Mouse (Mus musculus) liver, embryonic 16.5 days (tissue): ENCODE data around the gene Zbtb4. TPM values are rescaled to one million over a fixed set of nuclear protein-coding genes. Genes with fewer than 3 reads are reported as not detected.

Experiments
- ATAC-seq: fragments of 200-750 bp; cut with Nextera tagmentation; 2 replicates; pipeline ENCODE4 v1.8.0; 2017; ENCODE audit warnings: low read depth, mild to moderate bottlenecking, moderate number of reproducible peaks, moderate library complexity
- H3K27ac ChIP-seq: fragments of 300-500 bp; sonication (generic); 2 replicates; pipeline ENCODE4 v1.5.1; 2014; ENCODE audit warnings: mild to moderate bottlenecking, low read length
- H3K27me3 ChIP-seq: fragments of 300-500 bp; sonication (generic); 2 replicates; pipeline ENCODE4 v1.6.1; 2014; ENCODE audit warnings: low read depth, low read length, mixed read lengths; ENCODE audit not compliant: control insufficient read depth, insufficient read depth
- H3K36me3 ChIP-seq: fragments of 300-500 bp; sonication (generic); 2 replicates; pipeline ENCODE4 v1.6.1; 2014; ENCODE audit warnings: mild to moderate bottlenecking; ENCODE audit not compliant: control insufficient read depth, insufficient read depth
- H3K4me1 ChIP-seq: fragments of 300-500 bp; sonication (generic); 2 replicates; pipeline ENCODE4 v1.6.1; 2014; ENCODE audit warnings: low read depth, low read length, mixed read lengths; ENCODE audit not compliant: control insufficient read depth
- H3K4me2 ChIP-seq: fragments of 300-500 bp; sonication (generic); 2 replicates; pipeline ENCODE4 v1.6.1; 2014; ENCODE audit warnings: low read depth, low read length, mixed read lengths
- H3K4me3 ChIP-seq: fragments of 300-500 bp; sonication (generic); 2 replicates; pipeline ENCODE4 v1.5.1; 2014; ENCODE audit warnings: low read depth, mild to moderate bottlenecking, low read length
- H3K9ac ChIP-seq: fragments of 300-500 bp; sonication (generic); 2 replicates; pipeline ENCODE4 v1.6.1; 2014; ENCODE audit warnings: low read depth, low read length
- H3K9me3 ChIP-seq: fragments of 300-500 bp; sonication (generic); replicated peaks from 2 replicates; pipeline ENCODE4 v1.6.1; 2016; ENCODE audit warnings: low read length; ENCODE audit not compliant: control insufficient read depth
- WGBS: fragments of 180-500 bp; shearing (Covaris S2); extraction: QIAGEN DNeasy Blood & Tissue Kit; methylation state at CpG from one replicate; pipeline ENCODE4 v1.1.7; 2014; ENCODE audit not compliant: insufficient replicate concordance; 5-methylcytosine and 5-hydroxymethylcytosine counted together
- polyA plus RNA-seq: library from polyadenylated mRNA; unstranded; fragments of >200 nt; fragmentation: Nextera tagmentation; extraction: Ambion mirVana; gene quantifications from 2 replicates; pipeline ENCODE4 v1.2.1, GENCODE M21; 2015

Zbtb4 gene
- polyA plus RNA-seq, 1 experiment from 2014 or later: 0.61 TPM

GRCm38 (mm10) chr11:69807641-69808040 lies 41.9 kb downstream of the Zbtb4 start:
- Histone ChIP-seq H3K36me3 (no peaks in the 10 kb centered on the region), H3K9ac (no peak overlapping the region), H3K4me1 (peaks cover 24% of the 10 kb centered on the region), H3K4me2 (no peak overlapping the region), H3K9me3 (no peaks in the 10 kb centered on the region), H3K4me3 (no peak overlapping the region), H3K27me3 (peaks cover 41% of the 10 kb centered on the region), H3K27ac (no peak overlapping the region)
- WGBS: 73% methylated on average over 2 of the region's 2 CpGs
- no peak for ATAC-seq

GRCm38 (mm10) chr11:69810280-69810679 lies 44.6 kb downstream of the Zbtb4 start:
- no peak overlapping the region for H3K9ac ChIP-seq
- H3K27me3 ChIP-seq: peaks cover 15% of the 10 kb centered on the region
- H3K27ac ChIP-seq: no peak overlapping the region
- no peak overlapping the region for H3K4me2 ChIP-seq
- no peak for ATAC-seq
- no peaks in the 10 kb centered on the region; the same call in 1 of the 2 replicates for H3K4me1 ChIP-seq
- H3K4me3 ChIP-seq: no peak overlapping the region
- H3K36me3 ChIP-seq: no peaks in the 10 kb centered on the region
- no peaks in the 10 kb centered on the region for H3K9me3 ChIP-seq

GRCm38 (mm10) chr11:69815155-69815554 lies 49.4 kb downstream of the Zbtb4 start, which contains the start of gene Gm39566:
Gene Gm39566 (minus strand): TSS chr11:69815298.
- H3K27me3 ChIP-seq: no peaks in the 10 kb centered on the region
- H3K4me2 ChIP-seq: no peak within 1 kb of the TSS
- H3K27ac ChIP-seq: no peak within 1 kb of the TSS
- WGBS: 53% methylated on average over 10 of the region's 10 CpGs
- H3K4me1 ChIP-seq: no peaks in the 10 kb centered on the region
- no peaks in the 10 kb centered on the region for H3K9me3 ChIP-seq
- ATAC-seq: no peak
- no peaks in the 10 kb centered on the region for H3K36me3 ChIP-seq
- no peak within 1 kb of the TSS for H3K9ac ChIP-seq
- H3K4me3 ChIP-seq: no peak within 1 kb of the TSS

- Histone ChIP-seq H3K36me3 (no peaks in the 10 kb centered on the region), H3K27ac (no peak overlapping the region), H3K4me1 (no peaks in the 10 kb centered on the region), H3K9ac (no peak overlapping the region), H3K9me3 (no peaks in the 10 kb centered on the region), H3K4me2 (no peak overlapping the region), H3K4me3 (no peak overlapping the region), H3K27me3 (no peaks in the 10 kb centered on the region)
- no peak for ATAC-seq
- WGBS: 80% methylated on average over 12 of the region's 12 CpGs
Observed at GRCm38 (mm10) chr11:69816520-69816919, 50.8 kb downstream of the Zbtb4 start.

GRCm38 (mm10) chr11:69818365-69818764 lies 52.7 kb downstream of the Zbtb4 start, which contains the start of gene Spem2:
Gene Spem2 (minus strand): TSS chr11:69818465.
- WGBS: 58% methylated on average over 2 of the region's 2 CpGs
- Histone ChIP-seq H3K9ac (no peak within 1 kb of the TSS), H3K4me2 (no peak within 1 kb of the TSS), H3K27me3 (no peaks in the 10 kb centered on the region), H3K27ac (no peak within 1 kb of the TSS), H3K36me3 (no peaks in the 10 kb centered on the region), H3K4me1 (no peaks in the 10 kb centered on the region), H3K9me3 (no peaks in the 10 kb centered on the region), H3K4me3 (no peak within 1 kb of the TSS)
- no peak for ATAC-seq

GRCm38 (mm10) chr11:69818871-69819270 lies 53.2 kb downstream of the Zbtb4 start:
- no peaks in the 10 kb centered on the region for H3K27me3 ChIP-seq
- H3K27ac ChIP-seq: no peak overlapping the region
- WGBS: 56% methylated on average over 8 of the region's 8 CpGs
- no peak overlapping the region for H3K9ac ChIP-seq
- no peaks in the 10 kb centered on the region for H3K9me3 ChIP-seq
- H3K4me1 ChIP-seq: no peaks in the 10 kb centered on the region
- no peak for ATAC-seq
- no peak overlapping the region for H3K4me2 ChIP-seq
- no peaks in the 10 kb centered on the region for H3K36me3 ChIP-seq
- H3K4me3 ChIP-seq: no peak overlapping the region

- Histone ChIP-seq H3K4me3 (no peak within 1 kb of the TSS), H3K27ac (no peak within 1 kb of the TSS), H3K4me2 (no peak within 1 kb of the TSS), H3K27me3 (no peaks in the 10 kb centered on the region), H3K36me3 (no peaks in the 10 kb centered on the region), H3K9me3 (no peaks in the 10 kb centered on the region), H3K4me1 (no peaks in the 10 kb centered on the region), H3K9ac (no peak within 1 kb of the TSS)
- WGBS: 66% methylated on average over 3 of the region's 3 CpGs
- no peak for ATAC-seq
Observed at GRCm38 (mm10) chr11:69822080-69822479, 56.4 kb downstream of the Zbtb4 start, which contains the start of gene Spem1. Gene Spem1 (minus strand): TSS chr11:69822180.

- H3K36me3 ChIP-seq: no peaks in the 10 kb centered on the region
- H3K4me3 ChIP-seq: no peak overlapping the region
- H3K9ac ChIP-seq: no peak overlapping the region
- H3K27ac ChIP-seq: no peak overlapping the region
- H3K27me3 ChIP-seq: no peaks in the 10 kb centered on the region
- WGBS: 59% methylated on average over 2 of the region's 2 CpGs
- no peak for ATAC-seq
- H3K4me2 ChIP-seq: no peak overlapping the region
- no peaks in the 10 kb centered on the region for H3K9me3 ChIP-seq
- no peaks in the 10 kb centered on the region for H3K4me1 ChIP-seq
Observed at GRCm38 (mm10) chr11:69823456-69823855, 57.7 kb downstream of the Zbtb4 start.

GRCm38 (mm10) chr11:69828832-69829231 lies 63.1 kb downstream of the Zbtb4 start:
- no peak overlapping the region for H3K4me3 ChIP-seq
- no peak overlapping the region for H3K27ac ChIP-seq
- H3K4me1 ChIP-seq: peaks cover 6% of the 10 kb centered on the region
- no peaks in the 10 kb centered on the region for H3K9me3 ChIP-seq
- H3K9ac ChIP-seq: no peak overlapping the region
- WGBS: 81% methylated on average over 5 of the region's 5 CpGs
- no peak for ATAC-seq
- peaks cover 14% of the 10 kb centered on the region for H3K27me3 ChIP-seq
- no peak overlapping the region for H3K4me2 ChIP-seq
- H3K36me3 ChIP-seq: no peaks in the 10 kb centered on the region
